Mouse (Mus musculus) lung, postnatal 0 days (tissue): ENCODE data around the gene Cdyl. TPM values are rescaled to one million over a fixed set of nuclear protein-coding genes. Genes with fewer than 3 reads are reported as not detected.

Experiments
- ATAC-seq: fragments of 200-750 bp; cut with Nextera tagmentation; 2 replicates; pipeline ENCODE4 v1.8.0; 2017; ENCODE audit warnings: moderate library complexity
- DNase-seq: peaks from one replicate; pipeline ENCODE4 v3.0.0-alpha.2; 2016; ENCODE audit warnings: low spot score
- H3K27ac ChIP-seq: fragments of 300-500 bp; sonication (generic); 2 replicates; pipeline ENCODE4 v1.5.1; 2014; ENCODE audit warnings: antibody characterized with exemption, mild to moderate bottlenecking, low read length, mixed read lengths
- H3K27me3 ChIP-seq: fragments of 300-500 bp; sonication (generic); replicated peaks from 2 replicates; pipeline ENCODE4 v1.6.1; 2014; ENCODE audit warnings: low read length, mixed read lengths; ENCODE audit not compliant: insufficient read depth
- H3K36me3 ChIP-seq: fragments of 300-500 bp; sonication (generic); 2 replicates; pipeline ENCODE4 v1.6.1; 2014; ENCODE audit warnings: low read length, mixed read lengths; ENCODE audit not compliant: insufficient read depth
- H3K4me1 ChIP-seq: fragments of 300-500 bp; sonication (generic); 2 replicates; pipeline ENCODE4 v1.6.1; 2014; ENCODE audit warnings: antibody characterized with exemption, low read depth, low read length, mixed read lengths; ENCODE audit not compliant: insufficient read depth
- H3K4me2 ChIP-seq: fragments of 300-500 bp; sonication (generic); replicated peaks from 2 replicates; pipeline ENCODE4 v1.6.1; 2014; ENCODE audit warnings: low read depth, mild to moderate bottlenecking, low read length, moderate library complexity, mixed read lengths
- H3K4me3 ChIP-seq: fragments of 300-500 bp; sonication (generic); 2 replicates; pipeline ENCODE4 v1.5.1; 2014; ENCODE audit warnings: low read depth, low read length
- H3K9ac ChIP-seq: fragments of 300-500 bp; sonication (generic); replicated peaks from 2 replicates; pipeline ENCODE4 v1.6.1; 2014; ENCODE audit warnings: low read depth, mild to moderate bottlenecking
- H3K9me3 ChIP-seq: fragments of 300-500 bp; sonication (generic); 2 replicates; pipeline ENCODE4 v1.6.1; 2016; ENCODE audit warnings: low read length, mixed read lengths
- CTCF ChIP-seq: IDR thresholded peaks from 2 replicates; pipeline ENCODE4 v1.5.1; 2016; ENCODE audit warnings: antibody characterized with exemption, mild to moderate bottlenecking
- EP300 ChIP-seq: IDR thresholded peaks from 2 replicates; pipeline ENCODE4 v1.6.1; 2016; ENCODE audit warnings: antibody characterized with exemption, mild to moderate bottlenecking, control low read depth
- WGBS: fragments of 180-500 bp; shearing (Covaris S2); extraction: QIAGEN DNeasy Blood & Tissue Kit; methylation state at CpG from one replicate; pipeline ENCODE4 v1.1.7; 2014; 5-methylcytosine and 5-hydroxymethylcytosine counted together
- polyA plus RNA-seq: library from polyadenylated mRNA; unstranded; fragments of >200 nt; fragmentation: Nextera tagmentation; extraction: Ambion mirVana; gene quantifications from 2 replicates; pipeline ENCODE4 v1.2.1, GENCODE M21; 2015

Gene Cdyl
- polyA plus RNA-seq, 1 experiment from 2014 or later: 9.4 TPM

GRCm38 (mm10) chr13:35771968-35772382 lies 112.3 kb downstream of the Cdyl start:
- Histone ChIP-seq H3K9me3 (no peaks in the 10 kb centered on the region), H3K27ac (no peak overlapping the region), H3K4me2 (no peak overlapping the region), H3K4me3 (no peak overlapping the region), H3K36me3 (no peaks in the 10 kb centered on the region), H3K27me3 (no peaks in the 10 kb centered on the region), H3K9ac (no peak overlapping the region), H3K4me1 (no peaks in the 10 kb centered on the region; the same call in 1 of the 2 replicates)
- WGBS: 65% methylated on average over 9 of the region's 9 CpGs
- ATAC-seq (no peak), DNase-seq (peak; percentile 45)
- peak; percentile 69 for TF ChIP-seq CTCF
- no peak for TF ChIP-seq EP300

DNA sequence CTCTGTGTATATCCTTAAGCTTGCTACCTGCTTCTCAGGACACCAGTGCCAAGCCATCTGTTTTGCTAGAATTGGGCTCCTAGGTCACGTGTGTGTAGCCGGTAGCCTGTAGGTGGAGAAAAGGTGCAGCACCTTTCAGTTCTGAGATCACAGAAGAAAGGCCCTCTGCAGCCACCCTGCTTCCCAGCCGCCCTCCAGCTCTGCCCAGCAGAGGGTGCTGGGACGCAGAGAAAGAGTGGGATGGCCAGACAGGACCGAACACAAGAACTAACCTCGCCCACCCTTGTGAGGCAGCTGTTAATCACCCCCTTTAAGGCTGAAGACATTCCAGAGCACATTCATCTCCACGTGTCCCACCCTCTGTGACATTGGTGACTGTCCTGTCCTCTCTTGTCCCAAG lies 114.1 kb downstream of the Cdyl start:
- H3K36me3 ChIP-seq: no peaks in the 10 kb centered on the region
- H3K27ac ChIP-seq: no peak overlapping the region
- no peak overlapping the region for H3K4me2 ChIP-seq
- no peaks in the 10 kb centered on the region; the same call in 1 of the 2 replicates for H3K4me1 ChIP-seq
- no peak overlapping the region for H3K9ac ChIP-seq
- ATAC-seq: peak; percentile 43
- peak; percentile 71 for TF ChIP-seq CTCF
- TF ChIP-seq EP300: no peak
- no peaks in the 10 kb centered on the region for H3K27me3 ChIP-seq
- no peaks in the 10 kb centered on the region for H3K9me3 ChIP-seq
- no peak for DNase-seq
- 56% methylated on average over 7 of the region's 7 CpGs for WGBS
- no peak overlapping the region for H3K4me3 ChIP-seq

DNA sequence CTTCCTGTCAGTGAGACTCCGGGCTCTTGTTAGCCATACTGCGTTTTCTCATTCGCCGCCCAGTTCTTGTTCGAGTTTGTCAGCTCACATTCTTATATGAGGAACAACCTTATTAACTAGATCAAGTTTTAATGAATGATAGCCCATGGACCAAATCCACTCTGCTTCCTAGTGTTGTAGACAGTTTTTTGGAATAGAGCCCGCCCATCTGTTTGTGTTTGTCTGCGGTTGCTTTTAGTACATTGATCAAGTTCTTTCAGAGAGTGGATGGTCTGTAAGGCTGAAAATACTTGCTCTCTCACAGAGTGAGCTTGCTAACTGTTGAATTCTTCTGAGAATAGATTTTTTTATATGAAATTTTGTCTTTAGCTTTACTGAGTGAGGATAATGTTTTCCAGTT lies 116.5 kb downstream of the Cdyl start:
- H3K9ac ChIP-seq: no peak overlapping the region
- ATAC-seq: no peak
- WGBS: 83% methylated on average over 7 of the region's 7 CpGs
- no peaks in the 10 kb centered on the region; the same call in 1 of the 2 replicates for H3K4me1 ChIP-seq
- H3K4me2 ChIP-seq: no peak overlapping the region
- no peak for DNase-seq
- no peak overlapping the region for H3K27ac ChIP-seq
- TF ChIP-seq EP300 (no peak), CTCF (no peak)
- no peaks in the 10 kb centered on the region for H3K9me3 ChIP-seq
- no peaks in the 10 kb centered on the region for H3K36me3 ChIP-seq
- no peaks in the 10 kb centered on the region for H3K27me3 ChIP-seq
- H3K4me3 ChIP-seq: no peak overlapping the region

- WGBS: 68% methylated on average over 3 of the region's 3 CpGs
- TF ChIP-seq CTCF: no peak
- no peak for TF ChIP-seq EP300
- no peak overlapping the region for H3K4me2 ChIP-seq
- ATAC-seq (no peak), DNase-seq (no peak)
- H3K4me3 ChIP-seq: no peak overlapping the region
- no peaks in the 10 kb centered on the region; the same call in 1 of the 2 replicates for H3K4me1 ChIP-seq
- H3K27me3 ChIP-seq: no peaks in the 10 kb centered on the region
- no peaks in the 10 kb centered on the region for H3K36me3 ChIP-seq
- no peaks in the 10 kb centered on the region for H3K9me3 ChIP-seq
- H3K27ac ChIP-seq: no peak overlapping the region
- H3K9ac ChIP-seq: no peak overlapping the region
Measured at GRCm38 (mm10) chr13:35780714-35781113, 121.1 kb downstream of the Cdyl start.

GRCm38 (mm10) chr13:35781755-35782154 lies 122.1 kb downstream of the Cdyl start:
- H3K4me2 ChIP-seq: no peak overlapping the region
- no peak overlapping the region for H3K27ac ChIP-seq
- DNase-seq (no peak), ATAC-seq (no peak)
- no peak overlapping the region for H3K4me3 ChIP-seq
- TF ChIP-seq CTCF (no peak), EP300 (no peak)
- no peaks in the 10 kb centered on the region for H3K9me3 ChIP-seq
- 58% methylated on average over 3 of the region's 3 CpGs for WGBS
- no peaks in the 10 kb centered on the region for H3K27me3 ChIP-seq
- no peaks in the 10 kb centered on the region for H3K36me3 ChIP-seq
- H3K4me1 ChIP-seq: no peaks in the 10 kb centered on the region; the same call in 1 of the 2 replicates
- no peak overlapping the region for H3K9ac ChIP-seq

DNA sequence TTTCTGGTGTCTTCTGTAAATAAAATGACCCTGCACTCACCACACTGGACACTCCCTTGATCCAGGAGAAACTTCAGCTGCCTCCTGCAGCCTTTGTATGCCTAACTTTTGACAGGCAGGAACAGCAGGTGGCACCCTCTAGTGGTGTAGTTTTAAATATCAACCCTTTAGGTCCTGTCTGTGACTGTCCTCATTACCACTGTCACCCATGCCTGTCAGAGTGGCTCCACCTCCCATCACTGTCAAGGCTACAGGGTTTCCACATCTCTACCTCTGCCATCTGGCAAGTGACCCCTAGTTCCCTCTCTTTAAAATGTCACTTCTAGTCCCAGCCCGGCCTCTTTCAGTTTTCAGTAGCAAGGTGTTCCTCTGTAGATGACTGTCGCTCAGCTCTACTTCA lies 123.3 kb downstream of the Cdyl start:
- WGBS: 72% methylated on average over 2 of the region's 2 CpGs
- peak; percentile 67 for ATAC-seq
- H3K27me3 ChIP-seq: no peaks in the 10 kb centered on the region
- H3K27ac ChIP-seq: no peak overlapping the region
- no peaks in the 10 kb centered on the region for H3K9me3 ChIP-seq
- no peaks in the 10 kb centered on the region for H3K36me3 ChIP-seq
- no peak overlapping the region for H3K4me2 ChIP-seq
- no peak overlapping the region for H3K9ac ChIP-seq
- DNase-seq: peak; percentile 72
- H3K4me3 ChIP-seq: no peak overlapping the region
- TF ChIP-seq EP300 (no peak), CTCF (peak; percentile 80)
- no peaks in the 10 kb centered on the region; the same call in 1 of the 2 replicates for H3K4me1 ChIP-seq

DNA sequence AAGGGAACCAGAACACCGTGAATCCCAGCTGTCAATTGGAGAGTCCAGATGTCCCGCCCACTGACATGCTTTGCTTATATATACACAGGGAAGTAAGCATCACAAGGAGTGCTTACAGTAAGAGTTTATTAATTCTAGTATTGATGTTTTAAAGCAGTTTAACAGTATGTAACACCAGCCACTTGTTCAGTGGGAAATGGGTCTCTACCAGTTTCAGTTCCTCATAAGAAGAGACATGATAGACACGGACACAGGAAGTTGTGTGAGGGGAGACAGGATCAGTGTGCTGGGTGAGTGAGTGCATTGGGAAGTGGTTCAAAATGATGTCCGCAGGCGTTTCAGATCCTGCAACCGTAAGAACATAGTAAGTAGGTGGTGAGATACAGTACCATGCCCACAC lies 123.9 kb downstream of the Cdyl start:
- H3K4me2 ChIP-seq: no peak overlapping the region
- TF ChIP-seq CTCF: no peak
- no peak for TF ChIP-seq EP300
- H3K27me3 ChIP-seq: no peaks in the 10 kb centered on the region
- H3K27ac ChIP-seq: no peak overlapping the region
- H3K4me3 ChIP-seq: no peak overlapping the region
- H3K4me1 ChIP-seq: no peaks in the 10 kb centered on the region; the same call in 1 of the 2 replicates
- ATAC-seq: peak; percentile 12; the same call in 1 of the 2 replicates
- no peaks in the 10 kb centered on the region for H3K36me3 ChIP-seq
- WGBS: 69% methylated on average over 6 of the region's 6 CpGs
- H3K9me3 ChIP-seq: no peaks in the 10 kb centered on the region
- H3K9ac ChIP-seq: no peak overlapping the region
- DNase-seq: peak; percentile 46
